Mouse (Mus musculus) layer of hippocampus, adult 2 months (tissue): ENCODE results near the gene Nipal4. TPM values are rescaled to one million over a fixed set of nuclear protein-coding genes. Genes with fewer than 3 reads are reported as not detected.

ENCODE experiments used
- DNase-seq, 2 experiments: peaks; one replicate each; pipeline ENCODE4 v3.0.0; 2022; ENCODE audit warnings: low spot score in 2 of 2
- H3K27ac ChIP-seq: fragments of 200-600 bp; 2 replicates; pipeline ENCODE4 v1.8.1; 2022
- H3K4me3 ChIP-seq: fragments of 200-600 bp; 2 replicates; pipeline ENCODE4 v1.8.1; 2022; ENCODE audit warnings: mild to moderate bottlenecking
- CTCF ChIP-seq: fragments of 200-600 bp; conservative IDR thresholded peaks from 2 replicates; pipeline ENCODE4 v1.8.1; 2022; ENCODE audit warnings: antibody characterized with exemption, mild to moderate bottlenecking, moderate library complexity
- total RNA-seq, 2 experiments: library from RNA; stranded (reverse); gene quantifications; 2 replicates each; pipeline ENCODE4 v1.2.3; 2021

Gene Nipal4
- total RNA-seq, 2 experiments from 2014 or later = 1.3 to 1.7 TPM

- no peak overlapping the region for H3K27ac ChIP-seq
These were observed 23.0 kb downstream of the Nipal4 start for GRCm38 (mm10) chr11:46143342-46143741.

GRCm38 (mm10) chr11:46134899-46135298 lies 31.4 kb downstream of the Nipal4 start:
- peak; percentile 25 to 59 for DNase-seq
- Histone ChIP-seq H3K4me3 (no peak overlapping the region), H3K27ac (no peak overlapping the region)
- no peak for TF ChIP-seq CTCF

More at GRCm38 (mm10) chr11:46143342-46143741, 23.0 kb downstream of the Nipal4 start:
- no peak for TF ChIP-seq CTCF
- no peak for DNase-seq
- no peak overlapping the region for H3K4me3 ChIP-seq

- no peak for TF ChIP-seq CTCF
- no peak overlapping the region for H3K4me3 ChIP-seq
These were observed 35.0 kb downstream of the Nipal4 start for GRCm38 (mm10) chr11:46131022-46131986.

GRCm38 (mm10) chr11:46128548-46128945 lies 37.8 kb downstream of the Nipal4 start:
- peak; percentile 27 to 77 for DNase-seq
- Histone ChIP-seq H3K27ac (no peak overlapping the region), H3K4me3 (no peak overlapping the region)
- TF ChIP-seq CTCF = peak; percentile 95

More at GRCm38 (mm10) chr11:46131022-46131986, 35.0 kb downstream of the Nipal4 start:
- DNase-seq = no peak
- no peak overlapping the region for H3K27ac ChIP-seq

- no peak overlapping the region for H3K27ac ChIP-seq
- no peak for TF ChIP-seq CTCF
These were observed 38.4 kb downstream of the Nipal4 start for GRCm38 (mm10) chr11:46127621-46128547.

GRCm38 (mm10) chr11:46126827-46127410 lies 39.4 kb downstream of the Nipal4 start:
- DNase-seq = no peak
- TF ChIP-seq CTCF = no peak

More at GRCm38 (mm10) chr11:46127621-46128547, 38.4 kb downstream of the Nipal4 start:
- no peak for DNase-seq
- H3K4me3 ChIP-seq = no peak overlapping the region

GRCm38 (mm10) chr11:46126317-46126716 lies 40.0 kb downstream of the Nipal4 start:
- Histone ChIP-seq H3K4me3 (no peak overlapping the region), H3K27ac (no peak overlapping the region)
- DNase-seq = no peak
- TF ChIP-seq CTCF = no peak

More at GRCm38 (mm10) chr11:46126827-46127410, 39.4 kb downstream of the Nipal4 start:
- Histone ChIP-seq H3K4me3 (no peak overlapping the region), H3K27ac (no peak overlapping the region)

- DNase-seq = no peak
- H3K27ac ChIP-seq = no peak overlapping the region
- H3K4me3 ChIP-seq = no peak overlapping the region
- TF ChIP-seq CTCF = no peak
These were observed 40.5 kb downstream of the Nipal4 start for GRCm38 (mm10) chr11:46125835-46126229.

GRCm38 (mm10) chr11:46125093-46125834 lies 41.0 kb downstream of the Nipal4 start:
- no peak for TF ChIP-seq CTCF
- H3K27ac ChIP-seq = no peak overlapping the region
- no peak for DNase-seq
- no peak overlapping the region for H3K4me3 ChIP-seq

GRCm38 (mm10) chr11:46123328-46123866 lies 42.9 kb downstream of the Nipal4 start:
- no peak for TF ChIP-seq CTCF
- Histone ChIP-seq H3K27ac (no peak overlapping the region), H3K4me3 (no peak overlapping the region)
- no peak for DNase-seq

- DNase-seq = no peak
- H3K4me3 ChIP-seq = no peak overlapping the region
- no peak for TF ChIP-seq CTCF
- H3K27ac ChIP-seq = no peak overlapping the region
These were observed 43.4 kb downstream of the Nipal4 start for GRCm38 (mm10) chr11:46122875-46123274.
